Mouse (Mus musculus) R1 (cell line): Measurements from ENCODE around the gene Iqce.
"Not testable (repeated sequence)": the region's sequence is repeated elsewhere in the genome, so short reads cannot be mapped to it uniquely, and the experiment has no call there.

ENCODE experiments used
- DNase-seq: peaks from one replicate; pipeline ENCODE4 v3.0.0-alpha.2; 2018; ENCODE audit warnings: low read depth, low spot score

The Iqce gene

DNA sequence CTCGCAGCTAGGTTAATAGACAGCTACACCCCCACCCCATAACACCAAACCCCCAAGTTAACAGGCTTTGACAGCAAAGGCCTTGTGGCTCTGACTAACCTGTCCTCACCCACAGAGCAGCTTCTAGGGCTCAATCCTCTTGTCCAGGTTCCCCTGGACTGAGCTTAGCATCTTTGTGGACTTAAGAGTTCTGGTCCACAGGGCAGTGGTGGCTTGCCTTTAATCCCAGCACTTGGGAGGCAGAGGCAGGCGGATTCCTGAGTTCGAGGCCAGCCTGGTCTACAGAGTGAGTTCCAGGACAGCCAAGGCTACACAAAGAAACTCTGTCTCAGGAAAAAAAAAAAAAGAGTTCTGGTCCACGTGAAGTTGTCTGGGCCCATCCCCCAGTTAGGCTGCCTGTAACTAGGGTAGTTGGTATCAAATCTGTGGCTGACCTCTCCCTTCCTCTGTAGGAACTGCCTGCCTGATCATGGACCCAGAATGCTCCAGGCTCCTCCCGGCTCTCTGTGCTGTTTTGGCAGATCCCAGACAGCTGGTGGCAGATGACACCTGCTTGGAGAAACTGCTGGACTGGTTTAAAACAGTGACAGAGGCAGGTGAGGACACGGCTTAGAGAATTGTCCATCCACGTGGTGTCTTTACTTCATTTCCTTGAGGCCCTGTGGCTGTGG is 3.5 kb upstream of the Iqce start:
- DNase-seq = no peak

DNA sequence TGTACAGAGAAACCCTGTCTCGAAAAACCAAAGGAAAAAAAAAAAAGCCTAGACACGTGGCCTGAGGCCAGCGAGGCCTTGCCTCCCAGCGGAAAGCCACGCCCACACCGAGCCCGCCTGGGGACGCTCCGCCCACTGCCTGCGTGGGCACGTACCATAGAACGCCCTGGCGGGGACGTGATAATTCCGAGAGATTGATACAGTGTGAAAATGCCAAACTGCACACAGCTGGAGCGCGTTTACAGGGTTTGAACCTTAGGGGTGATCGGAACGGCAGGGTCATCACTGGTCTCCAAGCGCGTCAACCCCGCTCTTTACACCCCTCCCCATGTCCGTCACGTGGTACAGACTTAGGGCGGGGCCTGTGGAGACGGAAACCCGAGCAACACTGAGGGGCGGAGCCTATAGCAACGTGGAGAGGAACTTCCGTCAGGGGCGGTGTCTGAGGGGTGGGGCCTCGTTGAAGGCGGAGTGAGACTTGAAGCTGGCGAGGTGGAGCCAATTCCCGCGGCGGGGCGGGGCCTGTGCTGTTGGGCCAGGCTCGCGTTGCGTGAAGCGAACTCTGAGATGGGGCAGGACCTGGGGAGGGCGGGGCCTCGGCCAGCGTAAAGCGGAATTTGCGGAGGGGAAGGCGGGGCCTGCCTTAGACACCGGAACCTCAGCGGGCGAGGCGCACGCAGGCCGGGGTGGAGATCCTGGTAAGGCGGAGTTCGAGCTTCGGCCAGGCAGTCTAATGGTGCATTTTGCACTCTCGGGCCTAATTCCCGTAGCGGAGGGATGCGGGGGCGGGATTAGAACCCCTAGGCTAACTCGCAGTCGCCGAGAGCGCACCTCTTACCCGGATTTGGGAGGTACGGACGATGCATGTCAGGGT is 2.4 kb upstream of the Iqce start, which contains the start of gene Brat1:
TSS of gene Brat1 (plus strand) at position 634 of the 874 bp plus-strand sequence.
- peak; percentile 99 for DNase-seq

DNA sequence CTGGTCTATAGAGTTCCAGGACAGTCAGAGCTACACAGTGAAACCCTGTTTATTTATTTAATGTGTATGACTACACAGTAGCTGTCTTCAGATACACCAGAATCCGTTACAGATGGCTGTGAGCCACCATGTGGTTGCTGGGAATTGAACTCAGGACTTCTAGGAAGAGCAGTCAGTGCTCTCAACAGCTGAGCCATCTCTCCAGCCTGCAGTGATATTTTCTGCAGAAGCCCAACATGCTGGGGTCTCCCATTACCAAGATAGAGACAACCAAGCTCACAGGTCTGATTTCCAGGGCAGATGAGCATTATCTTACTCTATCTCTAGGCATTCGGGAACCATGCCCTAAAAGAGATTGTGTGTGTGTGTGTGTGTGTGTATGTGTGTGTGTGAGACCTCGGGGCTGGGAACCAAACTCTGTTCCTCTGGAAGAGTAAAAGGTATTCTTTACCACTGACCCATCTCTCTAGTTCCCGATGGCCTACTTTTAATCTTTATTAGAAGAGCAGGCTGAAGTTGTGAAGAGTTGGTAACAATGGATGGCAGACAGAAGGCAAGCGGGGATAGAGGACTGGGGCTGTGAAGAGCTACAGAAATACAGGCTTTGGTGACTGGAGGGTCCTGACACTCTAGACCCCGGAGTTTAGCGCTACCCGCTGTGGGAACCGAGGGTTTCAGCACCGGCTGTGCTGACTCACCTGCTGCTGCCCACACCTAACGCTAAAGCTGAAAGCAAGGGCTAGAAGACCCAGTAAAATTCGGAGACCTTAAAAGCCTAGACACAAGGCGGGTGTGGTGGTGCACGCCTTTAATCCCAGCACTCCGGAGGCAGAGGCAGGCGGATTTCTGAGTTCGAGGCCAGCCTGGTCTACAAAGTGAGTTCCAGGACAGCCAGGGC is 1.6 kb upstream of the Iqce start:
- DNase-seq = peak; percentile 49

GRCm38 (mm10) chr5:140702618-140703175 is 519 bp upstream of the Iqce start:
- DNase-seq = peak; percentile 32

DNA sequence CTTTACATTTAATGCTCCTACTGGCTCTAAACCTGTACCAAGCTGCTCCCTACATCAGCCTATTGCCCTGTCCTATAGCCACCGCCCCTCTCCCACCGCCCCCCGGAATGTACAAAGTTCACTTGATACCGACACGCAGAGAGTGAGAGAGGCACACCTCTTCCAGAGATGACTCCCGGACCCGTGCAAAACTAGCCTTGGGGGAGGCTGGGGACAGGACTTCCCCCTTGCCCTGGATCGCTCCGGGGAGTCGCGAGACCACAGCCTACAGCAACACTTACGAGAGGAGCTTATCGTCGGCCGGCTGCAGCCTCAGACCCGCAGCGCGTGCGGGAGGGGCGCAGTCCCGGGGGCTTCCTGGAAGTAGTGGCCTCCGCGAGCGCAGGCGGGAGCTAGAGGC is 517 bp downstream of the Iqce start:
- peak; percentile 83 for DNase-seq

GRCm38 (mm10) chr5:140699776-140700175 is 2.4 kb downstream of the Iqce start:
- no peak for DNase-seq

DNA sequence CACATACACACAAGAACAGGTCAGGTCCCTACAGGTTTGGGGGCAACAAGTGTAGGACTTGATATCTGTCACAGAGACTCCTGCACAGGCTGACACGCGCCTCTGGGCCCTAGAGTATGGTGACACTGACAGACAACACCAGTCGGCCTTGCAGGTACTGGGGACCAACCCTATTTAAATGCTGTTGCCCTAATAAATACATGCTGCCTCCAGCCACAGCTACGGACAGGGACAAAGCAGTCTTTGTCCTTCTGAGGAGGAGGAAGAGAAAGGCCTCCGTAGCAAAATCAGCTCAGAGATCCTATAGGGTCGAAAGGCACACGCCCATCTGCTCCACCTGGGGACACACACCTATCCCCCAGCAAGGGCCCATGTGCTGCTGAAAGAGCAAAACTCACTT is 6.2 kb downstream of the Iqce start:
- no peak for DNase-seq

DNA sequence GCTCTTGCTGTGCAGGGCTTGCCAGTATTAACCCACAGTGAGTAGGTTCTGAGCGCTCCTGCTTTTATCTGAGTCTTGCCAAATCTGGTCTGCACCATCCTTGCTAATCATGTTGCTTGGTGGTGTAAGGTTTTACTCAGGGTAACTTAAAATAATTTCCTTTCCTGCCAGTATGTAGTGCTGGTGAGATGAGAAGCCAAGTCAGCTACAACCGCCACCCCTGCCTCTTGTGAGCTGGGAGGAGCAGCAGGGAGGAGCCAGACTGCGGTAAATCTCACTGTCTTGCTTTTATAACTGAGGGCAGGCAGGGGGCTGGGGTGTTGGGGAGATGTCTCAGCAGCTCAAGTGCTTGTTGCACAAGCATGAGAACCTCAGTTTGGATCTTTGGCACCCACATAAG is 13.7 kb downstream of the Iqce start:
- DNase-seq = no peak

DNA sequence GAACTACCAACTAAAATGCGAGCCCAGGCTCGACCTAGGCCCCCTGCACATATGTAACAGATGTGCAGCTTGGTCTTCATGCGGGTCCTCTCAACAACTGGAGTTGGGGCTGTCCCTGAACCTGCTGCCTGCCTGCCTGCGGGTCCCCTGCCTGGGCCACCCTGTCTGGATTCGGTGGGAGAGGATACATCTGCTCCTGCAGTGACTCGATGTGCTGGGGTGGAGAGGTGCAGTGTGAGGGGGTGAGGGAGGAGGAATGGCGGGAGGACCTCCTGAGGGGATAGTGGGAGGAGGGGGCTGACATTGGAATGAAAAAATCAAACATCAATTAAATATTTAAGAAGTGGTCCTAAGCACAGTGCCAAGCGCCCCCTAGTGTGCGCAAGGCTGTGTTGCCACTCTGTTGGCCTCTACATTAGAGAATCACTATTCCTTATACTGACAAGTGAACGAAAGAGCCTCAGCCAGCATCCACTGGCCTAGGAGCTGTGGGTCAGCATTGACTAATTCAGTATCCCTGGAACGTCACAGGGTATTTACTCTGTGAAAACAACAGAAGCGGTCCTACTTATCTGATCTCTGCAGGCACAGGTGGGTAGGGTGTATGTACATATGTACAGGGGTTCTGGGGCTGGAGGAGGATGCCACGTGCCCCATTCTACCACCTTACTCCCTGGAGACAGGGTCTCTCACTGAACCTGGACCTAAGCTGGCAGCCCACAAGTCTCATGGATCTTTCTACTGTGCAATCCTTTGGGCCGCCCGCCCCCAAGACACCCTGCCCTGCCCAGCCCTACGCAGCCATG is 17.6 kb downstream of the Iqce start:
- DNase-seq = peak; percentile 46

DNA sequence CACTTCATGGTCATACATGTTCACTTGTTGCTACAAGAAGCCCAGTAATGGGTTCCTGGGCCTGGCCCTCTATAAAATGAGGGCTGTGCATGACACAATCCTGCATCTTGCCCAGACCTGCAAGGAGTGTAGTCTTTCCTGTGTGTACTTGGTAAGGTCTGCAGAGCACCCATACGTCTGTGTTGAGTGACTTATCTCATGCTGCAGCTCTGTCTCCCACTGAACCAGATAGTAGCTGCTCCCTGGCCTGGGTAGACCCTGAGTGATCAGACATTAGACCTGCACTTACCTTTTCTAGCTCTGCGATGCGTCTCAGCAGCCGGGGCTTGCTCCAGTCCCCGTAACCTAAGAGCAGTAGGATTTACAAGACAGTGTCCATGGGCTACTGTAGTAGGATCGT is 20.1 kb downstream of the Iqce start:
- no peak for DNase-seq

- DNase-seq = no peak
These were observed 21.2 kb downstream of the Iqce start for GRCm38 (mm10) chr5:140680950-140681349.

DNA sequence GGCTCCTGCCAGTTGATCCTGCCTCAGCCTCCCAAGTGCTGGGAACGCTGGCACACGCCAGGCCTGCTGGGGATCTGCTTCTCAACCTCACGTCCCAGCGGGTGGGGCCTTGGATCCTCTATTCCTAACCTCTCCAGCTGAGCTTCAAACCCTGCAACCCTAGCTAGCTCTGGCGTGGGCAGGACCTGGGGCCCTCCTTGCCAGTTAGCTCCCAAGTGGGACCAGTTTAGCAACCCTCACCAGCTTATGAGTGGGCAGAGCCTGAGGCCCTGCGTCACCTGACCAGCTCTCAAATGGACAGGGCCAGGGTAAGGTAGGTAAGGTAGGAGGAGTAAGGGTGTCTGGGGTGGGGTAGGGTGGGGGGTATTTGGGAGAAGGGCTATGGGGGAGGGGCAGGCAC is 22.1 kb downstream of the Iqce start:
- DNase-seq = no peak

- DNase-seq = no peak
These were observed 25.0 kb downstream of the Iqce start for GRCm38 (mm10) chr5:140677137-140677536.

GRCm38 (mm10) chr5:140675640-140676039 is 26.5 kb downstream of the Iqce start:
- no peak for DNase-seq

GRCm38 (mm10) chr5:140675079-140675478 is 27.1 kb downstream of the Iqce start:
- no peak for DNase-seq

GRCm38 (mm10) chr5:140674036-140674435 is 28.1 kb downstream of the Iqce start:
- DNase-seq = no peak

GRCm38 (mm10) chr5:140672603-140673002 is 29.6 kb downstream of the Iqce start:
- DNase-seq = not testable (repeated sequence)

DNA sequence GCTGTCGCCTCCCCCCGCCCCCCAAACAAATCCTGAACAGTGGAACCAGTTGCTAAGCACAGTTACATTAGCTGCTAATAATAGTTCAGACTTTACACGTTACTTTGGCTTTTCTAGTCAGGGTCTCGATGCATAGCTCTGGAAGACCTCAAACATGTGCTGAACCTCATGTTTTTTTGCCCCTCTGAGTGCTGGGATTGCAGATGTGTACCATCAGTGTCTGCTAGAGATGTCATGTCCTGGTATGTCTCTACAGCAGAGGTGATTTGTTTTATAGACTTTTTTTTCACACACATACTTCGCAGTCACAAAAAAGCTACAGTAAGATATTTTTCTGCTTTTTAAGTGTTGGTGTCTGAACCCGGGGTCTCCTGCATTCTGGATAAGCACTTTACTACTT is 30.1 kb downstream of the Iqce start:
- no peak for DNase-seq

DNA sequence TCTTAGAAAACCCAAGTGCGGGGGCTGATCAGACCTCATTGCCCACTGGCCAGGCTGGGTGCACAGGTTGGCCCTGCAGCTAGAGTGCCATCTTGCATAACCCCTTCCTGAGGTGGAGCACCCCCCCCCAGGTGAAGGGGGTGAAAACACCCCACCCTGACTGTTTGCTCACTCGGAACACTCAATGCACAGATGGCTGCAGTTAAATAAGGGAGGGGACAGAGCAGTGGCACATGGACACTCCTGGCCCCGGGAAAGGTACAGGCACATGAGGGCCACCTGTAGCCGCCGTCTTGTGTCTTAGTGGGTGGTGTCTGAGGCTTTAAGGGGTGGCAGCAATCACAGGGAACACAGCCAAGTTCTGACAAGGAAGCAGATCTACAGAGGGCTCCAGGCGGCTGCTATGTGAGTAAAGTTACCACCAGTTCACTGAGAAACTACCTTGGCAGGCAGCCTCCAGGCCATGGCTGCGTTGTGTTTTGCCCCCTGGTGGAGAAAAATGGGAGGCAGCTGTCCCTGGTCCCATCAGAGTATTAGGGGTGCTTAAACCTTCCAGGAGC is 38.5 kb downstream of the Iqce start:
- peak; percentile 63 for DNase-seq
